Mouse (Mus musculus) heart, embryonic 11.5 days (tissue): ENCODE results near the gene Bicdl2. TPM values are rescaled to one million over a fixed set of nuclear protein-coding genes. Genes with fewer than 3 reads are reported as not detected.

Experiments used
- ATAC-seq: fragments of 200-750 bp; cut with Nextera tagmentation; replicated peaks from 2 replicates; pipeline ENCODE4 v1.8.0; 2017; ENCODE audit warnings: moderate library complexity; ENCODE audit not compliant: insufficient number of reproducible peaks, low FRiP score, low TSS enrichment
- H3K27ac ChIP-seq: fragments of 300-500 bp; sonication (generic); 2 replicates; pipeline ENCODE4 v1.5.1; 2014; ENCODE audit warnings: mild to moderate bottlenecking, low read depth, low read length
- H3K27me3 ChIP-seq: fragments of 300-500 bp; sonication (generic); 2 replicates; pipeline ENCODE4 v1.6.1; 2014; ENCODE audit warnings: mild to moderate bottlenecking, low read length, mixed read lengths; ENCODE audit not compliant: control insufficient read depth, insufficient read depth
- H3K36me3 ChIP-seq: fragments of 300-500 bp; sonication (generic); 2 replicates; pipeline ENCODE4 v1.6.1; 2014; ENCODE audit warnings: mild to moderate bottlenecking, low read length, moderate library complexity, mixed read lengths; ENCODE audit not compliant: control insufficient read depth, insufficient read depth
- H3K4me1 ChIP-seq: fragments of 300-500 bp; sonication (generic); 2 replicates; pipeline ENCODE4 v1.6.1; 2014; ENCODE audit warnings: low read length; ENCODE audit not compliant: control insufficient read depth, insufficient read depth
- H3K4me2 ChIP-seq: fragments of 300-500 bp; sonication (generic); 2 replicates; pipeline ENCODE4 v1.6.1; 2014; ENCODE audit warnings: mild to moderate bottlenecking, moderate library complexity
- H3K4me3 ChIP-seq: fragments of 300-500 bp; sonication (generic); 2 replicates; pipeline ENCODE4 v1.5.1; 2014; ENCODE audit warnings: low read depth, low read length
- H3K9ac ChIP-seq: fragments of 300-500 bp; sonication (generic); 2 replicates; pipeline ENCODE4 v1.6.1; 2014; ENCODE audit warnings: mild to moderate bottlenecking, low read depth, low read length, moderate library complexity
- H3K9me3 ChIP-seq: fragments of 300-500 bp; sonication (generic); replicated peaks from 2 replicates; pipeline ENCODE4 v1.6.1; 2016; ENCODE audit warnings: low read length; ENCODE audit not compliant: control insufficient read depth
- WGBS: fragments of 180-500 bp; shearing (Covaris S2); extraction: QIAGEN DNeasy Blood & Tissue Kit; methylation state at CpG from one replicate; pipeline ENCODE4 v1.1.7; 2014; ENCODE audit not compliant: insufficient replicate concordance; 5-methylcytosine and 5-hydroxymethylcytosine counted together
- polyA plus RNA-seq: library from polyadenylated mRNA; unstranded; fragments of >200 nt; fragmentation: Nextera tagmentation; extraction: Ambion mirVana; gene quantifications from 2 replicates; pipeline ENCODE4 v1.2.1, GENCODE M21; 2014

Gene Bicdl2
- polyA plus RNA-seq, 1 experiment from 2014 or later = 0.24 TPM

DNA sequence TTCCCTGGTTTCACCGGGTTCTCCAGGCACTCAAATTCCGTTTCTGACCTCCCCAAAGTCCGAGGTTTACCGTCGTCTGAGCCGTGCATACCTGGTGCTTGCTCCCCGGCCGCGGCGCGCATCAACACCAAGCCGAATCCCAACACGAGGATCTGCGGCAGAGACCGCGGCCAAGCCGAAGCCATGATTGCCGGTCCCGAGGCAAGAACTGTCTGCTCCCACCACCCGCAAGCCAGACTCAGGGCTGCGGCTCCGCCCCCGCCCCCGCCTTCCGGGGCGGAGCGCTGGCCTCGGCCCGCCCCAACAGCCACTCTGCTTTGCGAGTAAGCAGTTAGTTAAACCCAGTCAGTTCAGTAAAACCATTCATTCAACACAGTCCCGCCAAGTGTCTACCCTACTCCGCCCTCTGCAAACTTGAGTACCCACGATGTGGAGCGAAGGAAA is 17.0 kb downstream of the Bicdl2 start, which contains the start of gene Tnfrsf12a:
TSS of gene Tnfrsf12a (minus strand) at position 233 of the 444 bp plus-strand sequence.
- Histone ChIP-seq H3K4me1 (peaks cover 21% of the 10 kb centered on the region), H3K4me2 (peak within 1 kb of the TSS; percentile 95), H3K36me3 (no peaks in the 10 kb centered on the region), H3K27ac (peak within 1 kb of the TSS; percentile 95), H3K9ac (peak within 1 kb of the TSS; percentile 86), H3K27me3 (peaks cover 40% of the 10 kb centered on the region), H3K9me3 (no peaks in the 10 kb centered on the region), H3K4me3 (peak within 1 kb of the TSS; percentile 73)
- peak; percentile 33; the same call in 1 of the 2 replicates for ATAC-seq
- under 1% methylated on average over 34 of the region's 34 CpGs for WGBS

DNA sequence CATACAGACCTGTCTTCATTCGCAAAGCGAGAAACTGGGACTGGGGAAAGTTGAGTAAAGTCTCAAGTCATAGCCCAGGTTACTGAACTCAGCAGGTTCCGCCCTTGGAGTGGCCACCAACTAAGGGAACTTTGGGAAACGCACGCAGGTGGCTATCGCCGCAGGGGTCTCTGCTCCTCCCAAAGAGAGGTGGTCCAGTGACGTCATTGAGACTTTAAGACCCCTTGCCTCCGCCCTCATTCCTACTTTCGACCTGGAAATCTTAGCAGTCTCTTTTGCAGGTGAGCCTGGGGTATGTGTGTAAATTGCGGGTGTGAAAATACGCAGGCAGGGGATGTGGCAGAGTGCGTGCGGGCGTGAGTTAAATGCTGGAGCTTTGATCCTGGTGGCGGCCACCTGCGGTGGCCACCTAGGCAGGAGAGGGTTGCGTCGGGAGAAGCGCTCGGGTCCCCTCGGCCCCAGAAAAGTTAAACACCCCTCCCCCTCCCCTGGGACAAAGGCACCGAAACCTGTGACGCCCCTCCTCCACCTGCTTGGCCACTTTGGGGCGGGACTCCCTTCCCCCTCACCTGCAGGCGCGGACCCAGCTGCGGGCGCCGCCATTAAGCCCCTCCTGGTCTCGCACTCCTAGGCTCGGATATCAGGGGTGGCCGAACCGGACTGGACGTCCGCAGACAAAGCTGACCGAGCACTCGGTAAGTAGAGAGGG is 19.0 kb downstream of the Bicdl2 start, which contains the start of gene Cldn6:
TSS of gene Cldn6 (plus strand) at position 123 of the 709 bp plus-strand sequence.
- peak within 1 kb of the TSS; percentile 16; the same call in 1 of the 2 replicates for H3K4me3 ChIP-seq
- H3K27ac ChIP-seq = no peak within 1 kb of the TSS
- peak within 1 kb of the TSS; percentile 23 for H3K4me2 ChIP-seq
- peaks cover 18% of the 10 kb centered on the region for H3K4me1 ChIP-seq
- ATAC-seq = no peak
- H3K36me3 ChIP-seq = no peaks in the 10 kb centered on the region
- WGBS = 3% methylated on average over 34 of the region's 38 CpGs
- no peaks in the 10 kb centered on the region for H3K9me3 ChIP-seq
- peaks cover 61% of the 10 kb centered on the region for H3K27me3 ChIP-seq
- no peak within 1 kb of the TSS for H3K9ac ChIP-seq

DNA sequence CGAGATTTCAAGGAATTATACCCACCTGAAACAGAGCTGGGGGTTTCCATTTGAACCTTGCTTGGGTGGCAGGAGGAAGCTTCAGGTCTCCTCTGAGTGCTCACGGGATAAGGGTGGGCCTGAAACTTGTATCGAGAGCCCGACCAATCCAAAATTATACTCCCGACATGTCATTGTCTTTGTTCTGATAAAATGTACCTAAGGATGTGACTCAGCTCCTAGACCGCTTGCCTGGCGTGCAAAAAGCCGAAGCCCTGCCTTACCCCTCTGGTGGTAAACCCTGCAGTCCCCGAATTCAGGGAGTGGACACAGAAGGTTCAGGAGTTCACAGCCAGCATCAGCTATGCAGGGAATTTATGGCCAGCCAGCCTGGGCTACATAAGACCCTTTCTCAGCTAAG is 20.0 kb downstream of the Bicdl2 start:
- Histone ChIP-seq H3K9ac (no peak overlapping the region), H3K4me1 (peaks cover 8% of the 10 kb centered on the region), H3K4me2 (no peak overlapping the region), H3K4me3 (no peak overlapping the region), H3K36me3 (no peaks in the 10 kb centered on the region), H3K27ac (no peak overlapping the region), H3K9me3 (no peaks in the 10 kb centered on the region), H3K27me3 (peaks cover 70% of the 10 kb centered on the region)
- 59% methylated on average over 9 of the region's 9 CpGs for WGBS
- ATAC-seq = no peak

DNA sequence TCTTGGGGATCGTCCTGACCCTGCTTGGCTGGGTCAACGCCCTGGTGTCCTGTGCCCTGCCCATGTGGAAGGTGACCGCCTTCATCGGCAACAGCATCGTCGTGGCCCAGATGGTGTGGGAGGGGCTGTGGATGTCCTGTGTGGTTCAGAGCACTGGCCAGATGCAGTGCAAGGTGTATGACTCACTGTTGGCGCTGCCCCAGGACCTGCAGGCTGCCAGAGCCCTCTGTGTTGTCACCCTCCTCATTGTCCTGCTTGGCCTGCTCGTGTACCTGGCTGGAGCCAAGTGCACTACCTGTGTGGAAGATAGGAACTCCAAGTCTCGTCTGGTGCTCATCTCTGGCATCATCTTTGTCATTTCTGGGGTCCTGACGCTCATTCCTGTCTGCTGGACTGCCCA is 20.8 kb downstream of the Bicdl2 start:
- Histone ChIP-seq H3K27ac (no peak overlapping the region), H3K36me3 (no peaks in the 10 kb centered on the region), H3K27me3 (peaks cover 71% of the 10 kb centered on the region), H3K4me3 (no peak overlapping the region), H3K9me3 (no peaks in the 10 kb centered on the region), H3K4me1 (peaks cover under 1% of the 10 kb centered on the region), H3K4me2 (no peak overlapping the region), H3K9ac (no peak overlapping the region)
- 65% methylated on average over 10 of the region's 10 CpGs for WGBS
- no peak for ATAC-seq

DNA sequence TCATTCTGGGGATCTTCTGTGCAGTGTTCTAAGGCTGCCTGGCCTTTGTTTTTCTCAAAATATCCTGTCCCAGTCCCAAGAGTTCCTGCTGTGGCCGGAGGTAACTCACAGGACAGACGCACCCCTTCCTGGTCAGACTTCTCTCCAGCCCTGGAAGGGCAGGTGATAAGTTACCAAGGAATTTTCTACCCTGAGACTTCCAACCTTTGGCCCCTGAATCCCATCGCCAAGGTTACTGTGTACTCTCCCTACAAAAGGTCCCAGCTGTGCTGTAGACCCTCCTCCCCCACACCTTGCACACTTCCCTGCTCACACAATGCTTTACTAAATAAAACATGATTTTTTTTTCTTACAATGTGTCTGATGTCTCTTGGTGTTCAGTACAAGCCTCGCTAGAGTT is 21.8 kb downstream of the Bicdl2 start:
- no peak for ATAC-seq
- H3K36me3 ChIP-seq = no peaks in the 10 kb centered on the region
- H3K4me2 ChIP-seq = no peak overlapping the region
- H3K27me3 ChIP-seq = peaks cover 71% of the 10 kb centered on the region
- no peak overlapping the region for H3K27ac ChIP-seq
- H3K9me3 ChIP-seq = no peaks in the 10 kb centered on the region
- 49% methylated on average over 4 of the region's 4 CpGs for WGBS
- H3K4me1 ChIP-seq = no peaks in the 10 kb centered on the region; the same call in 1 of the 2 replicates
- no peak overlapping the region for H3K9ac ChIP-seq
- H3K4me3 ChIP-seq = no peak overlapping the region

DNA sequence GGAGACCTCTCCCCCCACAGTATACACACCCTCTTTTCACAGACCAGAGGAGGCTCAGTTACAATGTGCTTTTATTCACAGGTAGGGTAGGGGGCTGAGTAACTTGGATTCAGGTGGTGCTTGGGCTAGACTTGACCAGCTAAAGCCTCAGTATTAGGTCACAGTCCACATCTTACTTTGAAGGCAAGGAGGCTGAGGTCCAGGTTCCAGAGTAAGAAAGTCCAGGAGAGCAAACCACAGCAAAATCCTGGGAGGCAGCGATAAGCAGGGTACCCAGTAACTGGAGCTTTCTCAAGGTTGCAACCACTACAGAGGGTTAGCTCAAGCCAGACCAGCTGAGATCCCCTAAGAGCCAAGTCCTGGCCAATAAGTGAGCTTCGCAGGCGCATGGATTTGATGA is 22.2 kb downstream of the Bicdl2 start:
- Histone ChIP-seq H3K4me1 (no peaks in the 10 kb centered on the region; the same call in 1 of the 2 replicates), H3K27ac (no peak overlapping the region), H3K9me3 (no peaks in the 10 kb centered on the region), H3K4me3 (no peak overlapping the region), H3K4me2 (no peak overlapping the region), H3K36me3 (no peaks in the 10 kb centered on the region), H3K27me3 (peaks cover 71% of the 10 kb centered on the region), H3K9ac (no peak overlapping the region)
- WGBS = 49% methylated on average over 3 of the region's 3 CpGs
- no peak for ATAC-seq

DNA sequence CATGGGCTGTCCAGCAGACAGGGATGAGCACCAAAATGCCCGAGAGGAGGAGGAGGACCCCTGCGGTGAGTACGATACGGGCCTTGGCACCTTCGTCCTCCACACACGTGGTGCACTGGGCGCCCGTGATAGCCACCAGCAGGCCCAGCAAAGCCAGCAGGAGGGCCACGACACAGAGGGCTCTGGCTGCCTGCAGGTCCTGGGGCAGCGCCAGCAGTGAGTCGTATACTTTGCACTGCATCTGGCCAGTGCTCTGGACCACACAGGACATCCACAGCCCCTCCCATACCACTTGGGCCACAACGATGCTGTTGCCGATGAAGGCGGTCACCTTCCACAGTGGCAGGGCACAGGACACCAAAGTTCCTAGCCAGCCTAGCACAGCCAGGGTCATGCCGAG is 22.9 kb downstream of the Bicdl2 start:
- no peak overlapping the region for H3K4me3 ChIP-seq
- peaks cover 71% of the 10 kb centered on the region for H3K27me3 ChIP-seq
- no peaks in the 10 kb centered on the region for H3K36me3 ChIP-seq
- WGBS = 13% methylated on average over 15 of the region's 15 CpGs
- H3K4me1 ChIP-seq = no peaks in the 10 kb centered on the region; the same call in 1 of the 2 replicates
- ATAC-seq = no peak
- no peaks in the 10 kb centered on the region for H3K9me3 ChIP-seq
- H3K4me2 ChIP-seq = no peak overlapping the region
- no peak overlapping the region for H3K9ac ChIP-seq
- no peak overlapping the region for H3K27ac ChIP-seq

DNA sequence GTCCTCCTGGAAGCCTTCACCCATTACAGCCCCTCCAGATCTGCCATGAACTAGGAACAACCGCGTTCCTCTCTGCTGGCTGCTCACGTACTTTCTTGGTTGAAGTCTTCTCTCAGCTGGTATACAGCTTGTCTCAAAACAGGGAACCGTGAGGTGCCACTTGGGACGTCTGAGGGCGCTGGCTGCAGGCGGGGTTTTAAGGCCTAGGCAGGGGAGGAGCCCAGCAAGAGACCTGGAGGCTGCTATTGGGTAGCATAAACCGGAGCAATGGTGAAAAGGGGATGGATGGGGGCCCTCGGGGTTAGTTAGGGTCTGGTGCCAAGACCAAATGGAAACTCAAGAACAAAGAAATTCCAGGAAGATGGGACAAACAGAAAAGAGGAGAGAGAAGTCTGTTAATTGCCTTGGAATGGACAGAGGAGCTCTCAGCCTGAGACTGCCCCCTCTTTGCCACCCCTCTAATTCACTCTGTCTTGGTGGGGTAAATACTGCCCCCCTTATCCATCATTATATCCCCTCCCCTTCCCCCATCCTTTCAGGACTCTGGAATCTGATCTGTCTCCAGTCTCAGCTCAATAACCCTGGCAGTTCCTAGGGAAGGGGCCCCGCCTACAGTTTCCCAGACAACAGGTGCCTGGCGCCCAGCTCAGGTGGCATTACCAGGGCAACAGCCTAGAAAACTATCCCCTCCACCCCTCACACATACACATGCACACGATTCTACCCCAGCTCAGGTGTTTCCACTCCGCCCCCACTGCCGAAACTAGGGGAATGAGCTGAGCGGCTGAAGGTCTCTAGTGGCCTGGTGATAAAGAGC is 23.8 kb downstream of the Bicdl2 start, which contains the start of gene Cldn9:
TSS of gene Cldn9 (minus strand) at position 171 of the 817 bp plus-strand sequence.
- no peak within 1 kb of the TSS for H3K27ac ChIP-seq
- no peak within 1 kb of the TSS for H3K4me3 ChIP-seq
- no peaks in the 10 kb centered on the region; the same call in 1 of the 2 replicates for H3K4me1 ChIP-seq
- no peak for ATAC-seq
- H3K27me3 ChIP-seq = peaks cover 63% of the 10 kb centered on the region
- no peak within 1 kb of the TSS for H3K9ac ChIP-seq
- WGBS = 22% methylated on average over 15 of the region's 15 CpGs
- H3K36me3 ChIP-seq = no peaks in the 10 kb centered on the region
- H3K9me3 ChIP-seq = no peaks in the 10 kb centered on the region
- H3K4me2 ChIP-seq = no peak within 1 kb of the TSS
